Mouse (Mus musculus): ENCODE measurements around the gene Acod1. TPM values are rescaled to one million over a fixed set of nuclear protein-coding genes. Genes with fewer than 3 reads are reported as not detected.

Gene Acod1
- polyA plus RNA-seq, 1 experiment from 2014 or later, result not detected

DNA sequence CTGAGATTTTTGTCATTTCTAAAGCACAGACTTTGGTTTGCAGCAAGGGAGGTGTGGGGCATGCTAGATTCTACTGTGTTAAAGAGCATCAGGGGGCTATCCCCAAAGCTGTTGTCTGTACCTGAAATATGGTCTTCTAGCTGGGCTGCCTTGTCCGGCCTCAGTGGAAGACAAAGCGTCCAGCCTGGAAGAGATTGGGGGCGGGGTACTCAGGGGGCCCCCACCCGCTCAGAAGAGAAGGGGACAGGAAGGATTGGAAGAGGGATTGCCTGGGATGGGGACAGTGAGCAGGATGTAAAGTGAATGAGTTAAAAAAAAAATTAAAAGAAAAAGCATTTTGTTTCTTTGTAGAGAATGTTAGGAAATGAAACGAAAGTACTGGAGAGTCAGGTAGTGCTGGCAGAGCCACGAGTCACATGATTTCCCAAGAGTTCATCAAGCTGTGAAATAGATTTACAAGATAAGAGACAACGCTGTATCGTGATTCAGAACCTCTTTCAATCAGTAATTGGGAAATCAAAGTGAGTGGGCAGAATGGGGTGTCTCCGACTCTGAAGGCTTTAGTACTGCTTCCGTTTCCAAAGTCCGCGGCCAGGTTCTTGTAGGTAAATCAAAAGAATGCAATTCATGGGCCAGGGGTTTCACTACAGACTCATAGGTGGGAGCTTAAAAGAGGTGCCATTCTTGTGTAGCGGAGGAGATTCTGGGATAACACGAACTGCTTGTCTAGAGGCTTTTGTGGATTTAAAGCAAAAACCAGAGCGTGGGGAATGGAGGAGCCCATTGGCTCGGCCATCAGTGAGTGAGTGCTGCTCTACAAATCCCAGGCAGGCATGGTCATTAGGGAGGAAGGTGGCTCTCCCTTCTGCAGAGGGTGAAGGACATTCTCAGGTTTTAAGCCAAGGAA lies 31.5 kb downstream of the Acod1 start:
- 85% methylated on average over 16 of the region's 16 CpGs for WGBS
- ATAC-seq (replicated peaks; ENCODE audit: low FRiP score, low read depth) (no peak), DNase-seq (ENCODE audit: low spot score) (no peak)
- H3K4me3 ChIP-seq (replicated peaks; ENCODE audit: low read depth, low read length), result no peak overlapping the region
- peaks cover 26% of the 10 kb centered on the region for H3K36me3 ChIP-seq (ENCODE audit: insufficient read depth, low read length)
- H3K27ac ChIP-seq, result no peak overlapping the region
- H3K27me3 ChIP-seq (ENCODE audit: insufficient read depth, low read length), result no peaks in the 10 kb centered on the region
- H3K4me1 ChIP-seq (replicated peaks; ENCODE audit: insufficient read depth, low read length), result no peaks in the 10 kb centered on the region
- no peak overlapping the region for H3K9ac ChIP-seq (ENCODE audit: low read depth, low read length)
- no peaks in the 10 kb centered on the region for H3K9me3 ChIP-seq (replicated peaks; ENCODE audit: low read length)
- no peak for TF ChIP-seq CTCF (IDR thresholded peaks at IDR 0.05; ENCODE audit: low read depth)
- no peak overlapping the region for H3K4me2 ChIP-seq (ENCODE audit: low read length)

DNA sequence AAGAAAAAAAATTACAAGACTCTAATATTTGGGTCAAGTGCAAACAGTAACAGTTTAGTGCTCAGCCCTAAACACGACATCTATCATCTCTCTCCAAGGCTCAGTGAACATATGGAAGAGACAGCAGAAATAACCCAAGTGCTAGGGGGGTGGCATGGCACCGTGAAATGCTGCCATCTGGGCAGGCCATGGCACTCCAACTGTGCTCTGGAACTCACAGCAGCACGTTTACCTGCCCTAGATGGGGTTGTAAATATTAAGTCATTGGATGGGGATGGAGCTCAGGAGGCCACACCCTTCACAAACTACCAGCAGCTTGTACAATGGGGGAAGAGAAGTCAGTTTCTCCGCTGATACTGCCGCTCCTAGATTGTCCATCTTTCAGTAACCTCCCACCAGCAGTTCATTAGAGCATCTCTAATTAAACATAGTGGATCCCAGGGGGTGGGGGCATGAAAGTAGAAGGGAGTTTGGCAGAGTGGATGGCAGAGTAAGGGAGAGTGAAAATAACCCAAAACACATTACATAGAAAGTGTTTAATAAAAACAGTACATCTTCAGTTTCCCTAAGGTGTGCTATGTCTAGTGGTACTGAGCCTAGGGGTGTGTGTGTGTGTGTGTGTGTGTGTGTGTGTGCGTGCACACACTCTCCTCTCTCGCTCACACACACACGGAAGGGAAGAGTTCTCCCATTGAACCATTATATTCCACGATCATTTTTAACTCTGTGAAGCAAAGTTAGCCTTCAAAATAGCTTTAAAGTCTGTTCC lies 32.6 kb downstream of the Acod1 start:
- no peak overlapping the region for H3K4me3 ChIP-seq (replicated peaks; ENCODE audit: low read depth, low read length)
- no peak for ATAC-seq (replicated peaks; ENCODE audit: low FRiP score, low read depth)
- peaks cover 26% of the 10 kb centered on the region for H3K36me3 ChIP-seq (ENCODE audit: insufficient read depth, low read length)

DNA sequence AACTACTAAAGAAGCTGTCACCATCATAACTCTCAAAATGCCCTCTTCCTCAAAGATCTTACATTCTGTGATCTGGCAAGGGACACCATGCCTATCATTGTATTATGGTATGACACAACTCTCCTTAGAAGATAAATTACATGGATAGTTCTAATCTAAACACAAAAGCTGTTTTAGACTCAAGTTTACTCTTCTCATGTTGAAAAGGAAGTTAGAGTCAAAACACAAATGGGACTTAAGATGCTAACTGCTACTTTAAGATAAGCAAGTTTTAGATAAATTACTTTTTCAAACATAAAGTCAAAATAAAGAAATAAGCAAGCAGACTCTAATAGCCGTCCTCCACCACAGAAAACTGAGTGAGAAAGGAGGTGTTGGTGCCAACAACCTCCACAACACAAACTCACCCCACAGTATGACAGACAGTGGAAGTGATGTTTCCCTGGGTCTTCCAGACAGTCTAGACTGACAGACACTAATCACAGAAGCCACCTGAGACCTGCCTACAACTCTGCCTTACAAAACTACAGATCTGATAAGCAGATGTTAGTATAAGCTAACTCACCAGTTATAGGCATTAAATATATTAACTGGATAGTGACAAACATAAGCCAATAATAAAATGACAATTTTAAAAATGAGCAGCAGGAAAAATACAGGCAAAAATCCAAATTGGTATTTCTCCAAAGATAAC lies 39.2 kb downstream of the Acod1 start:
- no peak for DNase-seq (ENCODE audit: low spot score)
- Histone ChIP-seq H3K27ac (no peak overlapping the region), H3K4me2 (ENCODE audit: low read length) (no peak overlapping the region), H3K36me3 (ENCODE audit: insufficient read depth, low read length) (peaks cover 42% of the 10 kb centered on the region), H3K9ac (ENCODE audit: low read depth, low read length) (no peak overlapping the region), H3K4me1 (replicated peaks; ENCODE audit: insufficient read depth, low read length) (no peaks in the 10 kb centered on the region), H3K4me3 (replicated peaks; ENCODE audit: low read depth, low read length) (no peak overlapping the region), H3K27me3 (ENCODE audit: insufficient read depth, low read length) (no peaks in the 10 kb centered on the region), H3K9me3 (replicated peaks; ENCODE audit: low read length) (no peaks in the 10 kb centered on the region)
- TF ChIP-seq CTCF (IDR thresholded peaks at IDR 0.05; ENCODE audit: low read depth), result no peak
- ATAC-seq (replicated peaks; ENCODE audit: low FRiP score, low read depth), result no peak
- 67% methylated on average over 1 of the region's 1 CpGs for WGBS

More for the DNA sequence above, 32.6 kb downstream of the Acod1 start:
- no peak for TF ChIP-seq CTCF (IDR thresholded peaks at IDR 0.05; ENCODE audit: low read depth)
- Histone ChIP-seq H3K27ac (no peak overlapping the region), H3K9ac (ENCODE audit: low read depth, low read length) (no peak overlapping the region), H3K4me2 (ENCODE audit: low read length) (no peak overlapping the region), H3K4me1 (replicated peaks; ENCODE audit: insufficient read depth, low read length) (no peaks in the 10 kb centered on the region), H3K9me3 (replicated peaks; ENCODE audit: low read length) (no peaks in the 10 kb centered on the region), H3K27me3 (ENCODE audit: insufficient read depth, low read length) (no peaks in the 10 kb centered on the region)
- WGBS, result 89% methylated on average over 9 of the region's 9 CpGs
- no peak for DNase-seq (ENCODE audit: low spot score)

DNA sequence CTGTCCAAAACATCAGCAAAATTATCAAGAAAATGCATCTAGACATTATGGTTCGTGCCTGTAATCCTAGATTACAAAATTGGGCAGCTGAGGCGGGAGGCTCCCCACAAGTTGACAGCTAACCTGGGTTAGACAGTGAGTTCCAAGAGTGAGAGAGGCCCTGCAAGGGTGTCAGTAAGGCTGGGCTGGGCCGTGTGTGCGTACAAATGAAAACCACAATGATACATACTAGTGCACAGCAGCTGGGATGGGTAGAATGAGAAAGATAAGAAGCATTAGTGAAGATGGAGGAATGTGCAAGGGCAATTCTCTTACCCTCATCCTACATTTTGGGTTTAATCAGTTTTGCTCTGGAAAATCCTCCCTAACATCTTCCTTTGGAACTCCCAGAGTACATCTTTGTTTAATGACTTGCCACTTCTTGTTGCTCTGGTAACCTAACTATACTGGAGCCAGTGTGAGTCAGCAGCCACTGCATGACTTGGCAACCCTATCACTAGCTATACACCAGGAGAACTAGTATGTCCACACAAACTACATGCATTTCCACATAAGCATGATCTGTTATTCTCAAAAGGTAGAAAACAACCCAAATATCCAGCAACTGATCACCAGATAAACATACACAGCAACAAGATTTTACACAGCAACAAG lies 40.0 kb downstream of the Acod1 start:
- Histone ChIP-seq H3K4me1 (replicated peaks; ENCODE audit: insufficient read depth, low read length) (no peaks in the 10 kb centered on the region), H3K4me3 (replicated peaks; ENCODE audit: low read depth, low read length) (no peak overlapping the region), H3K9ac (ENCODE audit: low read depth, low read length) (no peak overlapping the region), H3K4me2 (ENCODE audit: low read length) (no peak overlapping the region), H3K36me3 (ENCODE audit: insufficient read depth, low read length) (peaks cover 45% of the 10 kb centered on the region), H3K27ac (no peak overlapping the region), H3K9me3 (replicated peaks; ENCODE audit: low read length) (no peaks in the 10 kb centered on the region), H3K27me3 (ENCODE audit: insufficient read depth, low read length) (no peaks in the 10 kb centered on the region)
- DNase-seq (ENCODE audit: low spot score), result no peak
- no peak for ATAC-seq (replicated peaks; ENCODE audit: low FRiP score, low read depth)
- TF ChIP-seq CTCF (IDR thresholded peaks at IDR 0.05; ENCODE audit: low read depth), result no peak
- 95% methylated on average over 4 of the region's 4 CpGs for WGBS

DNA sequence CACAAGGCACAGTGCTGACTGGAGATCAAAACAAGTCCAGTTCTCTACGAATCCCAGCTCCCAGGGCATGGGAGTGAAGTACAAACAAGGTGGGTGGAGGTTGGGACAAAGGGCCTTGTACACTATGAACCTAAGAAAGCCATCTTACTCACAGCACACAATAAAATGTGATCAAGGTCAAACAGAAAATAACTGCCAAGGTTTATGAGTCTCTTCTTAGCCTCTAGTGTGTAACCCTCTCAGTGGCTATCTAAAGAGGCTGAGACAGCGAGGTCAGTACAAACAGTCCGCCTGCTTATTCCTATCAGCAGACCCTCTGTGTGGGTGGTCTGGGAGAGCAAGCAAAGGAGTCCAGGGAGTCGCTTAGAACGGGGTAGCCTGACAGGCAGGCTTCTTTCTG lies 41.1 kb downstream of the Acod1 start:
- H3K9ac ChIP-seq (ENCODE audit: low read depth, low read length), result no peak overlapping the region
- no peak for TF ChIP-seq CTCF (IDR thresholded peaks at IDR 0.05; ENCODE audit: low read depth)
- H3K27ac ChIP-seq, result no peak overlapping the region
- 81% methylated on average over 5 of the region's 5 CpGs for WGBS
- ATAC-seq (replicated peaks; ENCODE audit: low FRiP score, low read depth) (no peak; the same call in 1 of the 2 replicates), DNase-seq (ENCODE audit: low spot score) (no peak)
- H3K4me1 ChIP-seq (replicated peaks; ENCODE audit: insufficient read depth, low read length), result no peaks in the 10 kb centered on the region
- no peak overlapping the region for H3K4me3 ChIP-seq (replicated peaks; ENCODE audit: low read depth, low read length)
- H3K36me3 ChIP-seq (ENCODE audit: insufficient read depth, low read length), result peaks cover 44% of the 10 kb centered on the region
- H3K9me3 ChIP-seq (replicated peaks; ENCODE audit: low read length), result no peaks in the 10 kb centered on the region
- H3K27me3 ChIP-seq (ENCODE audit: insufficient read depth, low read length), result no peaks in the 10 kb centered on the region
- H3K4me2 ChIP-seq (ENCODE audit: low read length), result no peak overlapping the region

Data from kidney, postnatal 0 days (tissue).